Mouse (Mus musculus) limb, embryonic 14.5 days (tissue): ENCODE data around the gene Vps18. TPM values are rescaled to one million over a fixed set of nuclear protein-coding genes. Genes with fewer than 3 reads are reported as not detected.
A peak's percentile ranks its signal among the peaks of the same experiment; 100 is the strongest.

ENCODE experiments used
- ATAC-seq: fragments of 200-750 bp; cut with Nextera tagmentation; 2 replicates; pipeline ENCODE4 v1.8.0; 2017; ENCODE audit warnings: low read depth, moderate number of reproducible peaks, moderate TSS enrichment; ENCODE audit not compliant: low FRiP score
- DNase-seq: peaks from one replicate; pipeline ENCODE4 v3.0.0-alpha.2; 2015; ENCODE audit warnings: low spot score
- H3K27ac ChIP-seq: fragments of 300-500 bp; sonication (generic); replicated peaks from 2 replicates; pipeline ENCODE4 v1.5.1; 2014; ENCODE audit warnings: low read depth, mild to moderate bottlenecking, low read length, moderate library complexity, mixed read lengths
- H3K27me3 ChIP-seq: fragments of 300-500 bp; sonication (generic); 2 replicates; pipeline ENCODE4 v1.6.1; 2014; ENCODE audit warnings: low read length, mixed read lengths; ENCODE audit not compliant: control insufficient read depth, insufficient read depth
- H3K36me3 ChIP-seq: fragments of 300-500 bp; sonication (generic); 2 replicates; pipeline ENCODE4 v1.6.1; 2014; ENCODE audit warnings: mild to moderate bottlenecking, low read length, moderate library complexity, mixed read lengths; ENCODE audit not compliant: control insufficient read depth, insufficient read depth
- H3K4me1 ChIP-seq: fragments of 300-500 bp; sonication (generic); 2 replicates; pipeline ENCODE4 v1.6.1; 2014; ENCODE audit warnings: antibody characterized with exemption, low read length, mixed read lengths; ENCODE audit not compliant: control insufficient read depth, insufficient read depth
- H3K4me2 ChIP-seq: fragments of 300-500 bp; sonication (generic); replicated peaks from 2 replicates; pipeline ENCODE4 v1.6.1; 2014; ENCODE audit warnings: low read depth, mild to moderate bottlenecking, low read length, moderate library complexity; ENCODE audit not compliant: severe bottlenecking
- H3K4me3 ChIP-seq: fragments of 300-500 bp; sonication (generic); replicated peaks from 2 replicates; pipeline ENCODE4 v1.5.1; 2014; ENCODE audit warnings: low read length
- H3K9ac ChIP-seq: fragments of 300-500 bp; sonication (generic); 2 replicates; pipeline ENCODE4 v1.6.1; 2014; ENCODE audit warnings: mild to moderate bottlenecking, low read depth, low read length, moderate library complexity; ENCODE audit not compliant: severe bottlenecking
- H3K9me3 ChIP-seq: fragments of 300-500 bp; sonication (generic); 2 replicates; pipeline ENCODE4 v1.6.1; 2016; ENCODE audit warnings: low read length; ENCODE audit not compliant: control insufficient read depth
- POLR2A ChIP-seq: fragments of 200-500 bp; IDR thresholded peaks from 2 replicates; pipeline ENCODE4 v1.8.0; 2012; ENCODE audit warnings: inconsistent platforms, mild to moderate bottlenecking, moderate library complexity, borderline replicate concordance; ENCODE audit not compliant: insufficient read depth, insufficient read length; ENCODE audit errors: extremely low read depth
- WGBS: fragments of 180-500 bp; shearing (Covaris S2); extraction: QIAGEN DNeasy Blood & Tissue Kit; methylation state at CpG from one replicate; pipeline ENCODE4 v1.1.7; 2014; 5-methylcytosine and 5-hydroxymethylcytosine counted together
- polyA plus RNA-seq, 2 experiments: library from polyadenylated mRNA; depleted of rRNA in 1 of 2; stranded (reverse) in 1 of 2; unstranded in 1 of 2; fragments of >200 nt; fragmentation: Nextera tagmentation in 1 of 2; extraction: Ambion mirVana in 1 of 2; gene quantifications; 2 replicates each; pipeline versions ENCODE4 v1.2.1 to v1.2.3; 2012 to 2014

Vps18 gene
- polyA plus RNA-seq, 2 experiments: 14.8 to 17.0 TPM

GRCm38 (mm10) chr2:119324576-119325318 lies 36.2 kb downstream of the Vps18 start:
- Histone ChIP-seq H3K27me3 (peaks cover 89% of the 10 kb centered on the region), H3K4me2 (peak overlapping the region; percentile 84), H3K4me1 (peaks cover 32% of the 10 kb centered on the region), H3K36me3 (no peaks in the 10 kb centered on the region), H3K27ac (no peak overlapping the region), H3K9me3 (no peaks in the 10 kb centered on the region), H3K4me3 (peak overlapping the region; percentile 43), H3K9ac (no peak overlapping the region)
- no peak for TF ChIP-seq POLR2A
- no peak for ATAC-seq
- WGBS: 2% methylated on average over 30 of the region's 32 CpGs
- no peak for DNase-seq

GRCm38 (mm10) chr2:119325568-119326143 lies 37.1 kb downstream of the Vps18 start, which contains the start of gene Dll4:
Gene Dll4 (plus strand): TSS chr2:119325784.
- H3K9me3 ChIP-seq: no peaks in the 10 kb centered on the region
- H3K4me1 ChIP-seq: peaks cover 32% of the 10 kb centered on the region
- WGBS: under 1% methylated on average over 33 of the region's 33 CpGs
- no peaks in the 10 kb centered on the region for H3K36me3 ChIP-seq
- no peak for DNase-seq
- H3K4me2 ChIP-seq: peak within 1 kb of the TSS; percentile 84
- TF ChIP-seq POLR2A: no peak
- peak within 1 kb of the TSS; percentile 43 for H3K4me3 ChIP-seq
- peak; percentile 24; the same call in 1 of the 2 replicates for ATAC-seq
- H3K27ac ChIP-seq: no peak within 1 kb of the TSS
- H3K9ac ChIP-seq: peak within 1 kb of the TSS; percentile 52
- H3K27me3 ChIP-seq: peaks cover 85% of the 10 kb centered on the region

GRCm38 (mm10) chr2:119326161-119327101 lies 37.9 kb downstream of the Vps18 start:
- no peak overlapping the region for H3K27ac ChIP-seq
- no peaks in the 10 kb centered on the region for H3K36me3 ChIP-seq
- TF ChIP-seq POLR2A: no peak
- WGBS: under 1% methylated on average over 53 of the region's 61 CpGs
- H3K4me3 ChIP-seq: peak overlapping the region; percentile 43
- DNase-seq: no peak
- H3K9ac ChIP-seq: peak overlapping the region; percentile 52
- H3K4me1 ChIP-seq: peaks cover 32% of the 10 kb centered on the region
- peaks cover 78% of the 10 kb centered on the region for H3K27me3 ChIP-seq
- ATAC-seq: no peak
- peak overlapping the region; percentile 84 for H3K4me2 ChIP-seq
- no peaks in the 10 kb centered on the region for H3K9me3 ChIP-seq

- peaks cover 75% of the 10 kb centered on the region for H3K27me3 ChIP-seq
- WGBS: under 1% methylated on average over 30 of the region's 30 CpGs
- peaks cover 28% of the 10 kb centered on the region for H3K4me1 ChIP-seq
- no peak for TF ChIP-seq POLR2A
- H3K4me3 ChIP-seq: peak overlapping the region; percentile 43
- no peak overlapping the region for H3K27ac ChIP-seq
- H3K4me2 ChIP-seq: peak overlapping the region; percentile 84
- H3K9ac ChIP-seq: peak overlapping the region; percentile 52
- DNase-seq (no peak), ATAC-seq (no peak)
- no peaks in the 10 kb centered on the region for H3K36me3 ChIP-seq
- H3K9me3 ChIP-seq: no peaks in the 10 kb centered on the region
Observed at GRCm38 (mm10) chr2:119327102-119327480, 38.6 kb downstream of the Vps18 start.
